Mouse (Mus musculus): ENCODE results near the gene 9530053A07Rik. TPM values are rescaled to one million over a fixed set of nuclear protein-coding genes. Genes with fewer than 3 reads are reported as not detected.
A peak's percentile ranks its signal among the peaks of the same experiment; 100 is the strongest.

The 9530053A07Rik gene
- polyA plus RNA-seq, 1 experiment from 2014 or later, result not detected

DNA sequence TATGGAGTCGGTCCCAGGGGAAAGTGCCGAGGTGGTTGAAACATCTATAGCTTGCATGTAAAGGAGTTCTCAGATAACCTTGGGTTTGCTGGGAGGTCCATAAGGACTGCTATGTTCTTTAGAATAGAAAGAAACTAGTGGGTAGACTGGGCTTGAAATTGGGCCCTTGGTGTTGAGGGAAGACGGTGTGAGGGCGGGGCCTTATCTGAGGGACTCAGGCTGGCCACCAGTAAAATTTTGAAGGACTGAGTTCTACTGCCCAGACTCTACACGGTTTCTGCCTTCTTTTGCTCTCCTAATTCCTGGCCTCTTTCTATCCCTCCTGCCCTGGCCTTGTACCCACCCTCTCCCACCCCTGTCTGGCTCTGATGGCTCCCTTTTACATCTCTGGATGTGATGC lies 51.6 kb downstream of the 9530053A07Rik start:
- WGBS, result 78% methylated on average over 5 of the region's 5 CpGs
- Histone ChIP-seq H3K4me2 (replicated peaks; ENCODE audit: low read depth, low read length) (peak overlapping the region; percentile 92), H3K36me3 (ENCODE audit: control insufficient read depth, insufficient read depth, low read length) (peaks cover 66% of the 10 kb centered on the region), H3K4me1 (ENCODE audit: control insufficient read depth, insufficient read depth, low read length) (peaks cover 6% of the 10 kb centered on the region; the same call in 1 of the 2 replicates), H3K9ac (replicated peaks; ENCODE audit: low read depth, low read length) (peak overlapping the region; percentile 77; the same call in 1 of the 2 replicates), H3K27me3 (ENCODE audit: control insufficient read depth, insufficient read depth, low read length) (no peaks in the 10 kb centered on the region), H3K9me3 (ENCODE audit: control insufficient read depth, low read depth, low read length) (no peaks in the 10 kb centered on the region), H3K4me3 (ENCODE audit: low read depth, low read length) (peak overlapping the region; percentile 97), H3K27ac (ENCODE audit: low read length) (no peak overlapping the region)
- ATAC-seq (ENCODE audit: insufficient number of reproducible peaks, insufficient read depth, low FRiP score, low read depth), result no peak

DNA sequence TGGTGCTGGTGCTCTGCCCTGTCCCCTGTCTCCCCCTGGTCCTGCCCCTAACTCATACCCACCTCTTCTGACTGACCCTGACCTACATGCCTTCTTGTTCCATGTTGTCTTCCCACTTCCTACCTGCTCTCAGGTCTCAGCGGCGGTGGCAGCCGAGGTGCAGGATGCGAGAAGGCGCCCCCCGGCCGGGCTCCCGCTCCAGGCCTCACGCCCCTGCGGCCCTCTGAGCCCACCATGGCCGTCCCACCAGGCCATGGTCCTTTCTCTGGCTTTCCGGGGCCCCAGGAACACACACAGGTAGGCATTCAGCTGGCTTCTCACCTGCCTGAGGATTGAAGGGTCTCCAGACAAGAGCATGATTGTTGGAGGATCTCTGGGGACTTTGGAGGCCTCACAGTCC lies 52.1 kb downstream of the 9530053A07Rik start:
- H3K4me3 ChIP-seq (ENCODE audit: low read depth, low read length), result no peak overlapping the region
- no peaks in the 10 kb centered on the region for H3K9me3 ChIP-seq (ENCODE audit: control insufficient read depth, low read depth, low read length)
- 96% methylated on average over 12 of the region's 12 CpGs for WGBS
- peaks cover 66% of the 10 kb centered on the region for H3K36me3 ChIP-seq (ENCODE audit: control insufficient read depth, insufficient read depth, low read length)
- H3K4me1 ChIP-seq (ENCODE audit: control insufficient read depth, insufficient read depth, low read length), result peaks cover 6% of the 10 kb centered on the region; the same call in 1 of the 2 replicates
- H3K4me2 ChIP-seq (replicated peaks; ENCODE audit: low read depth, low read length), result no peak overlapping the region
- no peak overlapping the region for H3K9ac ChIP-seq (replicated peaks; ENCODE audit: low read depth, low read length)
- H3K27me3 ChIP-seq (ENCODE audit: control insufficient read depth, insufficient read depth, low read length), result no peaks in the 10 kb centered on the region
- no peak for ATAC-seq (ENCODE audit: insufficient number of reproducible peaks, insufficient read depth, low FRiP score, low read depth)
- no peak overlapping the region for H3K27ac ChIP-seq (ENCODE audit: low read length)

DNA sequence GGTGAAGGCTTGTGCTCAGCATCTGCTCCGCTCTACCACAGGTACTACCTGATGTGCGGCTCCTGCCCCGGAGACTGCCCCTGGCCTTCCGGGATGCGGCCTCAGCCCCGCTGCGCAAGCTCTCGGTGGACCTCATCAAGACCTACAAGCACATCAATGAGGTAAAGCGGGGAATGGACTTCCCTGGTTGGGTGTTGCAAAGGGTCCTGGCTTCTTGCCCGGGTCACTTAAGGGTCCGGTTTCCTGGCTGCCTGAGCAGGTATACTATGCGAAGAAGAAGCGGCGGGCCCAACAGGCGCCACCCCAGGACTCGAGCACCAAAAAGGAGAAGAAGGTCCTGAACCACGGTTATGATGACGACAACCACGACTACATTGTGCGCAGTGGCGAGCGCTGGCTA lies 53.1 kb downstream of the 9530053A07Rik start:
- H3K27me3 ChIP-seq (ENCODE audit: control insufficient read depth, insufficient read depth, low read length), result no peaks in the 10 kb centered on the region
- WGBS, result 94% methylated on average over 22 of the region's 22 CpGs
- no peaks in the 10 kb centered on the region for H3K9me3 ChIP-seq (ENCODE audit: control insufficient read depth, low read depth, low read length)
- H3K4me2 ChIP-seq (replicated peaks; ENCODE audit: low read depth, low read length), result no peak overlapping the region
- H3K27ac ChIP-seq (ENCODE audit: low read length), result no peak overlapping the region
- no peak for ATAC-seq (ENCODE audit: insufficient number of reproducible peaks, insufficient read depth, low FRiP score, low read depth)
- peaks cover 65% of the 10 kb centered on the region for H3K36me3 ChIP-seq (ENCODE audit: control insufficient read depth, insufficient read depth, low read length)
- no peak overlapping the region for H3K4me3 ChIP-seq (ENCODE audit: low read depth, low read length)
- no peak overlapping the region for H3K9ac ChIP-seq (replicated peaks; ENCODE audit: low read depth, low read length)
- peaks cover 6% of the 10 kb centered on the region; the same call in 1 of the 2 replicates for H3K4me1 ChIP-seq (ENCODE audit: control insufficient read depth, insufficient read depth, low read length)

DNA sequence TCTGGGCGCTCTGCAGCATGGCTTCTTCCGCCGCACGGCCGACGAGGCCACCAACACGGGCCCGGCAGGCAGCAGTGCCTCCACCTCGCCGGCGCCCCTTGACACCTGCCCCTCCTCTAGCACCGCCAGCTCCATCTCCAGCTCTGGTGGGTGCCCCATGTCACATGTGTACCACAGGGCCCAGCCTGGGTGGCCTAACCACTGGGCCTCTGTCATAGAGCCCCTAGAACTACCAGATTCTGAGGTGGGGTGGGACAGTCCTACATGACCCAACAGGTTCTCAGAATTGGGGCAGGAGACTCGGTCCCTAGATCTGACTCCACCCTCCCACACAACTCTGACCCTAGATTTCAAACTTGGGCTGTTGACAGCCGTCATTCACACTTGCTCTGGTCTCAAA lies 56.6 kb downstream of the 9530053A07Rik start:
- H3K36me3 ChIP-seq (ENCODE audit: control insufficient read depth, insufficient read depth, low read length), result peaks cover 69% of the 10 kb centered on the region
- no peak for ATAC-seq (ENCODE audit: insufficient number of reproducible peaks, insufficient read depth, low FRiP score, low read depth)
- H3K9me3 ChIP-seq (ENCODE audit: control insufficient read depth, low read depth, low read length), result no peaks in the 10 kb centered on the region
- WGBS, result 94% methylated on average over 14 of the region's 14 CpGs
- peaks cover 3% of the 10 kb centered on the region; the same call in 1 of the 2 replicates for H3K4me1 ChIP-seq (ENCODE audit: control insufficient read depth, insufficient read depth, low read length)
- no peak overlapping the region for H3K4me3 ChIP-seq (ENCODE audit: low read depth, low read length)
- no peak overlapping the region for H3K9ac ChIP-seq (replicated peaks; ENCODE audit: low read depth, low read length)
- H3K27me3 ChIP-seq (ENCODE audit: control insufficient read depth, insufficient read depth, low read length), result no peaks in the 10 kb centered on the region
- no peak overlapping the region for H3K27ac ChIP-seq (ENCODE audit: low read length)
- no peak overlapping the region for H3K4me2 ChIP-seq (replicated peaks; ENCODE audit: low read depth, low read length)

DNA sequence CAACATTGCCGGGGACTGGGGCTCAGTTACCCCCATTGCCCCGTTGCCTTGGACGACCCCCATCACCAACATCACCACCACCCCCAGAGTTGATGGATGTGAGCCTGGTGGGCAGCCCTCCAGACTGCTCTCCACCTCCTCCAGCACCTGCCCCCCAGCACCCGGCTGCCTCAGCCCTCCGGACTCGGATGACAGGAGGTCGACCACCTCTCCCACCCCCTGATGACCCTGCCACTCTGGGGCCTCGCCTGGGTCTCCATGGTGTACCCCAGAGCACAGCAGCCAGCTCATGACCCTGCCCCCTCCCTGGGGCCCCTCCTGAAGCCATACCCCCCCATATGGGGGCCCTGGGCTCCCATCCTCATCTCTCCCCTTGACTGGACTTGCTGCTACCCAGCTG lies 57.4 kb downstream of the 9530053A07Rik start:
- H3K27me3 ChIP-seq (ENCODE audit: control insufficient read depth, insufficient read depth, low read length), result no peaks in the 10 kb centered on the region
- no peak overlapping the region for H3K27ac ChIP-seq (ENCODE audit: low read length)
- WGBS, result 92% methylated on average over 8 of the region's 8 CpGs
- no peaks in the 10 kb centered on the region for H3K9me3 ChIP-seq (ENCODE audit: control insufficient read depth, low read depth, low read length)
- peaks cover 65% of the 10 kb centered on the region for H3K36me3 ChIP-seq (ENCODE audit: control insufficient read depth, insufficient read depth, low read length)
- no peak overlapping the region for H3K9ac ChIP-seq (replicated peaks; ENCODE audit: low read depth, low read length)
- H3K4me1 ChIP-seq (ENCODE audit: control insufficient read depth, insufficient read depth, low read length), result no peaks in the 10 kb centered on the region
- no peak for ATAC-seq (ENCODE audit: insufficient number of reproducible peaks, insufficient read depth, low FRiP score, low read depth)
- no peak overlapping the region for H3K4me3 ChIP-seq (ENCODE audit: low read depth, low read length)
- H3K4me2 ChIP-seq (replicated peaks; ENCODE audit: low read depth, low read length), result no peak overlapping the region

DNA sequence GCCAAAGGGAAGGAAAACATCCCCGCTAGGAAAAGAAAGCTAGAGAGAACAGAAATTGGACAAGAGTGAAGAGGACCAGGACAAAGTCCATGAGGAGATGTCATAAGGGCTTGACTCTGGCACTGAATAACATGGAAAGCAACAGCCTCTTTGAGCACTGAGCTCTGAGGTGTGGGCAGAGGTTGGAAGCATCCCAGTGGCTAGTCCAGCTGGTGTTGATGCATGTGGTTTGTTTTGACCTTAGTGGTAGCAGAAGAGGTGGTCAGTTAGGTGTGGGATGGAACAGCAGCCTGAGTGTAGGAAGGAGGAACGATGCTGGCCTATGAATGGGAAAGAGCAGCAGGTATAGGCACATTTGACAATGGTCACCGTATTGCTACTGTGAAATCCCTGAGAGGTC lies 62.2 kb downstream of the 9530053A07Rik start:
- H3K4me2 ChIP-seq (replicated peaks; ENCODE audit: low read depth, low read length), result no peak overlapping the region
- peaks cover 31% of the 10 kb centered on the region for H3K36me3 ChIP-seq (ENCODE audit: control insufficient read depth, insufficient read depth, low read length)
- no peak overlapping the region for H3K4me3 ChIP-seq (ENCODE audit: low read depth, low read length)
- no peaks in the 10 kb centered on the region for H3K27me3 ChIP-seq (ENCODE audit: control insufficient read depth, insufficient read depth, low read length)
- H3K9ac ChIP-seq (replicated peaks; ENCODE audit: low read depth, low read length), result no peak overlapping the region
- no peaks in the 10 kb centered on the region for H3K4me1 ChIP-seq (ENCODE audit: control insufficient read depth, insufficient read depth, low read length)
- no peak overlapping the region for H3K27ac ChIP-seq (ENCODE audit: low read length)
- 93% methylated on average over 3 of the region's 3 CpGs for WGBS
- ATAC-seq (ENCODE audit: insufficient number of reproducible peaks, insufficient read depth, low FRiP score, low read depth), result no peak
- no peaks in the 10 kb centered on the region for H3K9me3 ChIP-seq (ENCODE audit: control insufficient read depth, low read depth, low read length)

DNA sequence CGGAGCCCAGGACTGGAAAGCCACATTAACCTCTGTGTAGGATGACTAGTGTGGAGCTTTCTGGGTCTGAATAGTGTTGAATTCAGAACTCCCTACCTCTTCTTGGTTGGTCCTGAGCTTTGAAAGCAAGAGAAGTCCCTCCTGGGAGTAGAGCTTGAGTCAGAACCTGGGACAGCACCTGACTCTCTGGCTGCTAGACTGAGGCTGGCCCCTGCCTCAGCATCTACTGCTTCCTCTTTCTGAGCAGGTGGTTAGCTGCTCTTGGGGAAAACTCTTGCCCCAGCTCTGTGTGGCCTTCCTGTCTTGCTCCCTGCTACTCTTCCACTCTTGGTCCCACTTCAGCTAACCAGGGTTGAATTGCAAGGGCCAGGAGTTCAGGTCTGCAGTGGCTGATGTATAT lies 62.6 kb downstream of the 9530053A07Rik start:
- Histone ChIP-seq H3K4me2 (replicated peaks; ENCODE audit: low read depth, low read length) (no peak overlapping the region), H3K27ac (ENCODE audit: low read length) (no peak overlapping the region), H3K4me1 (ENCODE audit: control insufficient read depth, insufficient read depth, low read length) (no peaks in the 10 kb centered on the region), H3K27me3 (ENCODE audit: control insufficient read depth, insufficient read depth, low read length) (no peaks in the 10 kb centered on the region), H3K9me3 (ENCODE audit: control insufficient read depth, low read depth, low read length) (no peaks in the 10 kb centered on the region), H3K36me3 (ENCODE audit: control insufficient read depth, insufficient read depth, low read length) (peaks cover 27% of the 10 kb centered on the region), H3K9ac (replicated peaks; ENCODE audit: low read depth, low read length) (no peak overlapping the region), H3K4me3 (ENCODE audit: low read depth, low read length) (no peak overlapping the region)
- WGBS, result 100% methylated on average over 1 of the region's 1 CpGs
- no peak for ATAC-seq (ENCODE audit: insufficient number of reproducible peaks, insufficient read depth, low FRiP score, low read depth)

DNA sequence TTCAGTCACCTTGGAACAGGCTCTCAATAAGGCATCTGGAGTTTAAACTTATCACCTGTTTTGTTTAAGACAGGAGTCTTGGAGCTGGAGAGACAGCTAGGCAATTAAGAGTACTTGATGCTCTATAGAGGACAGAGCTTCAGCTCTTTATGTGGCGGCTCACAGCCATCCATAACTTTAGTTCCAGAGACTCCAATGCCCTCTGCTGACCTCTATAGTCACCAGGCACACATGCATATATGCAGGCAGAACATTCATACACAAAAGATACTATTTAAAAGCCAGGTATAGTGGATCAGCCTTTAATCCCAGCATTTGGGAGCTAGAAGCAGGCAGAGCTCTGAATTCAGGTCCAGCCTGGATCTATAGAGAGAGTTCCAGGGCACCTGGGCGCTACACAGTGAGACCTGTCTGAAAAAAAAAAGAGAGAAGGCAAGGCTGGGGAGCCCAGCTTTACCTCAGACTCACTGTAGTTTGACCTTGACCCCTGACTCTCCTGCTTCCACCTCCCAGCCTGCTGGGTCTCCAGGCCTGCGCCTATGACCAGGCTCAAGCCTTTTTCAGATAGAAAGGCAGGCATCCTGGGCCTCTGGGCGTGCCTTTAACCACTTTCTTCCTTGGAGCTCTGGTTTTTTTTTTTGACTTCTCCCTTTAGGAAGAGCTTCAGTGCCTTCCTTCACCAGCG lies 66.3 kb downstream of the 9530053A07Rik start:
- Histone ChIP-seq H3K9me3 (ENCODE audit: control insufficient read depth, low read depth, low read length) (no peaks in the 10 kb centered on the region), H3K4me1 (ENCODE audit: control insufficient read depth, insufficient read depth, low read length) (no peaks in the 10 kb centered on the region), H3K36me3 (ENCODE audit: control insufficient read depth, insufficient read depth, low read length) (peaks cover 13% of the 10 kb centered on the region), H3K4me3 (ENCODE audit: low read depth, low read length) (no peak overlapping the region), H3K9ac (replicated peaks; ENCODE audit: low read depth, low read length) (no peak overlapping the region), H3K4me2 (replicated peaks; ENCODE audit: low read depth, low read length) (no peak overlapping the region), H3K27ac (ENCODE audit: low read length) (no peak overlapping the region), H3K27me3 (ENCODE audit: control insufficient read depth, insufficient read depth, low read length) (no peaks in the 10 kb centered on the region)
- 80% methylated on average over 5 of the region's 5 CpGs for WGBS
- no peak for ATAC-seq (ENCODE audit: insufficient number of reproducible peaks, insufficient read depth, low FRiP score, low read depth)

DNA sequence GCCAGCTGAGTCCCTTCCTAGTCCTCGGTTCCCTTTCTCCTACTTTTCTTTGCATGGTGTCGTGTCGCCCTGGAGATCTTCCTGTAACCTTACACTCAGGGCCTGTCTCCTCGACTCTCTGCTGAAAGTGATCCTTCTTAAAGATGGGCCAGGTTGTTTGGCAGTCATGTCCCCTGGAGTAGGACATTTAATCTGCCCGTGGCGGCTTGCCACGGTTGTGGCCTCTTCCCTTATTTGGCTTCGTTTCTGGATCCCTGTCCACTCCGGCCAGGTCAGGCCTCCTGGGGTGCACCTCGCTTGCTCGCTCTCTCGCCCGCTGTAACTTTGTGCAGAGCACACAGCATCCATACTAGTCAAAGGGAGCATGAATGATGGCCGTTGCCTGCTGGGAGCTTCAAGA lies 67.3 kb downstream of the 9530053A07Rik start:
- Histone ChIP-seq H3K4me3 (ENCODE audit: low read depth, low read length) (no peak overlapping the region), H3K9ac (replicated peaks; ENCODE audit: low read depth, low read length) (no peak overlapping the region), H3K36me3 (ENCODE audit: control insufficient read depth, insufficient read depth, low read length) (peaks cover 13% of the 10 kb centered on the region), H3K27ac (ENCODE audit: low read length) (no peak overlapping the region), H3K4me1 (ENCODE audit: control insufficient read depth, insufficient read depth, low read length) (no peaks in the 10 kb centered on the region), H3K27me3 (ENCODE audit: control insufficient read depth, insufficient read depth, low read length) (no peaks in the 10 kb centered on the region), H3K9me3 (ENCODE audit: control insufficient read depth, low read depth, low read length) (no peaks in the 10 kb centered on the region), H3K4me2 (replicated peaks; ENCODE audit: low read depth, low read length) (no peak overlapping the region)
- ATAC-seq (ENCODE audit: insufficient number of reproducible peaks, insufficient read depth, low FRiP score, low read depth), result no peak
- WGBS, result 68% methylated on average over 14 of the region's 14 CpGs

Measured in stomach, embryonic 14.5 days (tissue).